In genomic region chr7:110337601-110338000, GRCm38 (mm10) we compare ENCODE assay signal across 15 mouse cellular contexts.
DNase-seq lines count a peak whose midpoint lies in the region; TF ChIP-seq lines count a peak whose summit lies in the region.
"Had no signal": no experiment of that assay in that cellular context is flagged by ENCODE, and none has a peak within 500 bp of the region (broad histone marks: within the 10 kb centered on the region; RNA-seq: fewer than 3 reads in every experiment).

No protein-coding gene starts in this region.

- no peaks in the 10 kb centered on the region for H3K4me1 ChIP-seq in kidney, adult 2 months (ENCODE audit: control insufficient read depth, insufficient read depth, low read length)
- H3K4me1 ChIP-seq: hindbrain, embryonic 15.5 days; kidney, embryonic 15.5 days; limb, embryonic 10.5 days had no signal

- peaks cover 5% of the 10 kb centered on the region; the same call in 1 of the 2 replicates for H3K36me3 ChIP-seq in kidney, adult 2 months (ENCODE audit: control insufficient read depth, insufficient read depth, low read length)

- no peak overlapping the region for H3K4me3 ChIP-seq in kidney, adult 2 months (ENCODE audit: insufficient read depth, low read depth, low read length)
- H3K4me3 ChIP-seq: hindbrain, embryonic 15.5 days; kidney, embryonic 15.5 days; limb, embryonic 10.5 days had no signal

- DNase-seq in 416B (ENCODE audit: low read depth): peak; percentile 57
- peak; percentile 69 for DNase-seq in NIH3T3 (ENCODE audit: low read depth)
- DNase-seq in cerebellum, adult 11 months: peak; percentile 15
- DNase-seq in fat pad, adult 2 months (ENCODE audit: extremely low read depth, low read depth, low spot score): peak; percentile 81
- DNase-seq in gastrocnemius, adult 18-20 months (ENCODE audit: low spot score): no peak
- no peak for DNase-seq in lung, postnatal 10 days
- no peak for DNase-seq in kidney, adult 2 months
- no peak for DNase-seq in embryo, embryonic 11 days
- DNase-seq: heart, adult 18-20 months; right cerebral cortex, postnatal 25 days; thymus, postnatal 14 days had no signal

- 78% methylated on average over 4 of the region's 4 CpGs for WGBS in kidney, adult 2 months

- TF ChIP-seq CTCF in kidney, adult 2 months (conservative IDR thresholded peaks at IDR 0.05; ENCODE audit: insufficient read depth, insufficient read length, low read depth, low read length): no peak

- no peaks in the 10 kb centered on the region for H3K27me3 ChIP-seq in kidney, adult 2 months (replicated peaks; ENCODE audit: control insufficient read depth, insufficient read depth, low read length)
- H3K27me3 ChIP-seq: hindbrain, embryonic 15.5 days; kidney, embryonic 15.5 days had no signal

- TF ChIP-seq POLR2A in kidney, adult 2 months (IDR thresholded peaks at IDR 0.05; ENCODE audit: low read depth, low read length): no peak

- H3K27ac ChIP-seq in kidney, adult 2 months (ENCODE audit: insufficient read depth, low read depth, low read length): no peak overlapping the region
- H3K27ac ChIP-seq: hindbrain, embryonic 15.5 days; kidney, embryonic 15.5 days; limb, embryonic 10.5 days; liver, embryonic 14.5 days had no signal

Comparison
In these comparisons a context has a peak if more than half of its experiments do, and no peak if none do; other contexts are left out.
1. DNase-seq: peak in 416B (single experiment), NIH3T3 (single experiment), cerebellum, adult 11 months (single experiment) and fat pad, adult 2 months (single experiment); none in gastrocnemius, adult 18-20 months (single experiment), lung, postnatal 10 days (single experiment), kidney, adult 2 months (single experiment) and embryo, embryonic 11 days (single experiment).